Mouse (Mus musculus) kidney, postnatal 0 days (tissue): ENCODE measurements around the gene 2310030G06Rik. TPM values are rescaled to one million over a fixed set of nuclear protein-coding genes. Genes with fewer than 3 reads are reported as not detected.
A peak's percentile ranks its signal among the peaks of the same experiment; 100 is the strongest.

Experiments used
- ATAC-seq: fragments of 200-750 bp; cut with Nextera tagmentation; replicated peaks from 2 replicates; pipeline ENCODE4 v1.8.0; 2017; ENCODE audit warnings: low read depth, moderate number of reproducible peaks, moderate TSS enrichment, moderate library complexity; ENCODE audit not compliant: low FRiP score
- DNase-seq: peaks from one replicate; pipeline ENCODE4 v3.0.0-alpha.2; 2016; ENCODE audit warnings: low spot score
- H3K27ac ChIP-seq: fragments of 300-500 bp; sonication (generic); 2 replicates; pipeline ENCODE4 v1.5.1; 2014; ENCODE audit warnings: mild to moderate bottlenecking
- H3K27me3 ChIP-seq: fragments of 300-500 bp; sonication (generic); 2 replicates; pipeline ENCODE4 v1.6.1; 2014; ENCODE audit warnings: low read length, mixed read lengths; ENCODE audit not compliant: insufficient read depth
- H3K36me3 ChIP-seq: fragments of 300-500 bp; sonication (generic); 2 replicates; pipeline ENCODE4 v1.6.1; 2014; ENCODE audit warnings: low read length, mixed read lengths; ENCODE audit not compliant: insufficient read depth
- H3K4me1 ChIP-seq: fragments of 300-500 bp; sonication (generic); replicated peaks from 2 replicates; pipeline ENCODE4 v1.6.1; 2014; ENCODE audit warnings: antibody characterized with exemption, low read length, mixed read lengths; ENCODE audit not compliant: insufficient read depth
- H3K4me2 ChIP-seq: fragments of 300-500 bp; sonication (generic); 2 replicates; pipeline ENCODE4 v1.6.1; 2014; ENCODE audit warnings: mild to moderate bottlenecking, low read length, moderate library complexity, mixed read lengths
- H3K4me3 ChIP-seq: fragments of 300-500 bp; sonication (generic); replicated peaks from 2 replicates; pipeline ENCODE4 v1.5.1; 2014; ENCODE audit warnings: low read depth, low read length
- H3K9ac ChIP-seq: fragments of 300-500 bp; sonication (generic); 2 replicates; pipeline ENCODE4 v1.6.1; 2014; ENCODE audit warnings: low read depth, low read length
- H3K9me3 ChIP-seq: fragments of 300-500 bp; sonication (generic); replicated peaks from 2 replicates; pipeline ENCODE4 v1.6.1; 2016; ENCODE audit warnings: low read length, inconsistent platforms, mixed read lengths
- CTCF ChIP-seq: IDR thresholded peaks from 2 replicates; pipeline ENCODE4 v1.5.1; 2016; ENCODE audit warnings: antibody characterized with exemption, low read depth, mild to moderate bottlenecking, moderate library complexity
- WGBS: fragments of 180-500 bp; shearing (Covaris S2); extraction: QIAGEN DNeasy Blood & Tissue Kit; methylation state at CpG from one replicate; pipeline ENCODE4 v1.1.7; 2014; 5-methylcytosine and 5-hydroxymethylcytosine counted together
- polyA plus RNA-seq: library from polyadenylated mRNA; unstranded; fragments of >200 nt; fragmentation: Nextera tagmentation; extraction: Ambion mirVana; gene quantifications from 2 replicates; pipeline ENCODE4 v1.2.1, GENCODE M21; 2015

2310030G06Rik gene
- polyA plus RNA-seq, 1 experiment from 2014 or later: 26.8 TPM

DNA sequence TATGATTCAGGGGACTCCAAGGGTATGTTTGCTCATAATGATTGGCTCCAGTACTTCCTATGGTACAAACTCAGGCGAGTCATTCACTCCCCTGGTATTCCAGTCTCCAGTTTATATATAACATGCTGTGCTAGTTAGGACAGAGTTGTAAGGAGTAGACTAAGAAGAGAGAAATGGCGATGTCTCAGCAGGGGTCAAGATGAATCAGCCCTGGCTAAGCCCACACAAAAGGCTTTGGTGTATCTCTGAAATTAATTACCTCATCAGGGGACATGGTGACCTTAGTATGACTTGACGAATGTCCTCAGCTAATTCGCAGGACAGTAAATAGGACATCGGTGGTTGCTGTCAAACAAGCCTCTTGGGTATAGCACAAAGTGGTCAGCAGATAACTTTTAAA lies 10.4 kb upstream of the 2310030G06Rik start:
- ATAC-seq: no peak
- Histone ChIP-seq H3K27ac (no peak overlapping the region), H3K9me3 (no peaks in the 10 kb centered on the region), H3K4me1 (peaks cover 12% of the 10 kb centered on the region; the same call in 1 of the 2 replicates), H3K9ac (no peak overlapping the region), H3K27me3 (no peaks in the 10 kb centered on the region), H3K36me3 (no peaks in the 10 kb centered on the region), H3K4me3 (no peak overlapping the region), H3K4me2 (no peak overlapping the region)
- no peak for DNase-seq
- TF ChIP-seq CTCF: no peak
- WGBS: 55% methylated on average over 5 of the region's 5 CpGs

GRCm38 (mm10) chr9:50753947-50754346 lies 7.6 kb upstream of the 2310030G06Rik start:
- H3K36me3 ChIP-seq: no peaks in the 10 kb centered on the region
- ATAC-seq (no peak), DNase-seq (no peak)
- H3K27ac ChIP-seq: no peak overlapping the region
- TF ChIP-seq CTCF: no peak
- H3K4me2 ChIP-seq: peak overlapping the region; percentile 35
- 59% methylated on average over 7 of the region's 7 CpGs for WGBS
- no peak overlapping the region for H3K9ac ChIP-seq
- H3K27me3 ChIP-seq: no peaks in the 10 kb centered on the region
- H3K9me3 ChIP-seq: no peaks in the 10 kb centered on the region
- no peak overlapping the region; the same call in 1 of the 2 replicates for H3K4me3 ChIP-seq
- H3K4me1 ChIP-seq: peaks cover 17% of the 10 kb centered on the region

DNA sequence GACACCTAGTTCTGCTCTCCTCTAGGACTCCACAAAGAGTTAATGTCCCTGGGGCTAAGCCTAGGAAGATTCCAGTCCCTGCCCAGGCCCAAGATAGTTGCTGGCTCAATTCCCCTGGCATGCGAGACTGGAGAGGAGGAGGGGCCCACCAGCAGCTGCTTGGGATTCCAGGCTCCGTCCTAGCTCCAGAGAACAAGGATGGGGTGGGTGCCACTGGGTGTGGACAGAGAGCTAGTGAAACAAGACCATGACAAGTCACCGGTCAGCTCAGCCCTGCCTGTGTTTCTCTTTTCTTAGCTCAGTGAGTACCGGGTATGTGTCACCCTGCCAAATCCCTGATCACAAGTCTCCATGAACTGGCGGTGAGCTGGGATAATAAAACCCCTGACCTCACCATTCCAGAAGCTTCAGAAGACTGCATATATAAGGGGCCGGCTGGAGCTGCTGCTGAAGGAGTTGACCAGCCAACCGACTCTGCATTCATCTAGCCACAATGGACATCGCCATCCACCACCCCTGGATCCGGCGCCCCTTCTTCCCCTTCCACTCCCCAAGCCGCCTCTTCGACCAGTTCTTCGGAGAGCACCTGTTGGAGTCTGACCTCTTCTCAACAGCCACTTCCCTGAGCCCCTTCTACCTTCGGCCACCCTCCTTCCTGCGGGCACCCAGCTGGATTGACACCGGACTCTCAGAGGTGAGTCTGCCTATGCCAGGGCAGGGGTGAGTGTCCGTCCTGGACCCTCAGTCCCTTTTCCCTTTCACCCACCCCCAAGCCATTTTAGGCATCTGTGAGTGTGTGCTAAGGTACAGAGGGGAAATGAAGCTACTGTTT lies 6.7 kb upstream of the 2310030G06Rik start:
- peak; percentile 85 for DNase-seq
- whole genome bisulfite sequencing: 50% methylated on average over 17 of the region's 17 CpGs
- TF ChIP-seq CTCF: no peak
- Histone ChIP-seq H3K4me1 (peaks cover 17% of the 10 kb centered on the region), H3K36me3 (no peaks in the 10 kb centered on the region), H3K9ac (peak overlapping the region; percentile 49; the same call in 1 of the 2 replicates), H3K4me3 (peak overlapping the region; percentile 17; the same call in 1 of the 2 replicates), H3K4me2 (peak overlapping the region; percentile 35), H3K27ac (peak overlapping the region; percentile 86), H3K9me3 (no peaks in the 10 kb centered on the region), H3K27me3 (no peaks in the 10 kb centered on the region)
- peak; percentile 89 for ATAC-seq

GRCm38 (mm10) chr9:50752054-50752602 lies 5.8 kb upstream of the 2310030G06Rik start, which contains the start of gene Hspb2:
TSS of gene Hspb2 (minus strand) at chr9:50752354.
- no peaks in the 10 kb centered on the region for H3K27me3 ChIP-seq
- H3K9me3 ChIP-seq: no peaks in the 10 kb centered on the region
- peaks cover 17% of the 10 kb centered on the region for H3K4me1 ChIP-seq
- H3K4me3 ChIP-seq: peak within 1 kb of the TSS; percentile 17; the same call in 1 of the 2 replicates
- TF ChIP-seq CTCF: no peak
- DNase-seq (no peak), ATAC-seq (peak; percentile 16; the same call in 1 of the 2 replicates)
- no peaks in the 10 kb centered on the region for H3K36me3 ChIP-seq
- peak within 1 kb of the TSS; percentile 49; the same call in 1 of the 2 replicates for H3K9ac ChIP-seq
- peak within 1 kb of the TSS; percentile 35 for H3K4me2 ChIP-seq
- peak within 1 kb of the TSS; percentile 86 for H3K27ac ChIP-seq
- 60% methylated on average over 14 of the region's 14 CpGs for WGBS

- H3K4me2 ChIP-seq: peak within 1 kb of the TSS; percentile 35
- no peak for TF ChIP-seq CTCF
- no peaks in the 10 kb centered on the region for H3K36me3 ChIP-seq
- H3K27me3 ChIP-seq: no peaks in the 10 kb centered on the region
- DNase-seq (no peak), ATAC-seq (no peak)
- H3K27ac ChIP-seq: peak within 1 kb of the TSS; percentile 86
- H3K4me1 ChIP-seq: peaks cover 17% of the 10 kb centered on the region
- WGBS: 75% methylated on average over 22 of the region's 22 CpGs
- 0 out of 2 replicates have a peak within 1 kb of the TSS, but pooled peaks have one; percentile 13 for H3K9ac ChIP-seq
- no peaks in the 10 kb centered on the region for H3K9me3 ChIP-seq
- no peak within 1 kb of the TSS for H3K4me3 ChIP-seq
These were observed 5.0 kb upstream of the 2310030G06Rik start, which contains the start of gene Cryab for GRCm38 (mm10) chr9:50751323-50751722. TSS of gene Cryab (plus strand) at chr9:50751325.

- TF ChIP-seq CTCF: no peak
- H3K4me1 ChIP-seq: peaks cover 17% of the 10 kb centered on the region
- H3K4me3 ChIP-seq: no peak overlapping the region
- H3K27me3 ChIP-seq: no peaks in the 10 kb centered on the region
- DNase-seq (no peak), ATAC-seq (no peak)
- no peaks in the 10 kb centered on the region for H3K36me3 ChIP-seq
- no peak overlapping the region for H3K9ac ChIP-seq
- 57% methylated on average over 6 of the region's 6 CpGs for WGBS
- no peak overlapping the region for H3K27ac ChIP-seq
- H3K9me3 ChIP-seq: no peaks in the 10 kb centered on the region
- no peak overlapping the region for H3K4me2 ChIP-seq
These were observed 4.4 kb upstream of the 2310030G06Rik start for GRCm38 (mm10) chr9:50750706-50751105.
